Mouse (Mus musculus): Measurements from ENCODE around the gene Dusp1. TPM values are rescaled to one million over a fixed set of nuclear protein-coding genes. Genes with fewer than 3 reads are reported as not detected.

The Dusp1 gene
- polyA plus RNA-seq, 1 experiment from 2014 or later: 465 TPM

DNA sequence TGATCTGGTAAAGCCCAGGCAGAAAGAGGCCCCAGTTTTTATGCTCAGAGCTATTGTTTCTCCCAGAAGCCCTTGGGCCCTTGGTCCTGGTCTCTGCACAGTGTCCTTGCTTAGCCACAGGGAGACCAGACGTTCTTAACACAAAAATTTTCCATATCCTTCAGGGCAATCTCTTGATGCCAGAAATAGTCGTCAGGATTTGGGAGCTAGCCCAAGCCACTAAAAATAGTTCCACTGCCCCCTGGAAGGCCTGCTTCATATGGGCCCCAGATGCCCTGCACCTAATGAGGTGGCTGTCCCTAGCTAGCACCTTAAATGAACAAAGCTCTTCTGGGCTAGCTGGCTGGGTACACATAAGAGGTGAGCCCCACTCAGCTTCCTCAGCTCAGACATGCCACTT is 71.0 kb downstream of the Dusp1 start:
- CTCF ChIA-PET: interaction anchor here (1.2 kb wide), 1 partner anchor 28 kb away, joined by 3 read pairs; no protein-coding TSS in a partner anchor
- H3K27me3 ChIP-seq: no peaks in the 10 kb centered on the region
- POLR2A ChIA-PET: no interaction called here
- ATAC-seq (no peak), DNase-seq (ENCODE audit: low read depth, low spot score) (no peak)
- no peak for TF ChIP-seq CTCF (IDR thresholded peaks at IDR 0.05)
- in situ Hi-C loops (cut with MboI; ENCODE audit: low pct_unique_long_range_greater_than_20kb): no loop called here

DNA sequence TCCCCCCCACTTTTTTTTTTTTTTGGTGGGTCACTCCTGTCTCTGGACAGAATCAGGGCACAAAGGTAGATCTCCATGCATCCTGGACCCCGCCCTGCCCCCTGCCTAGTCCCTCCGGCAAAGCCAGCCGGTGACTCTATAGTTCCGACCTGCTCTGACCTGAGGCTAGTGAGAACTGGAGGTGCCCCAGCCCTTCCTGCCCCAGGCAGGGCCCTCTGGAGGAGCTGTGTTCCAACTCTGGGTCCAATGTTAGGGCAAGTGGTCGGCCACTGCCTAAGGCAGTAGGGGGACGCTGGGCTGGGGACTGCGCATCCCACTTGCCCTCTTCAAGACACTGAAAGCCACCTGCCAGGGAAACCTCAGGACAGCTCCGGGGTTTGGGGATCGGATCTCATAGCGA is 71.9 kb downstream of the Dusp1 start:
- in situ Hi-C loops (cut with MboI; ENCODE audit: low pct_unique_long_range_greater_than_20kb): no loop called here
- ATAC-seq: no peak
- CTCF ChIA-PET: no interaction called here

DNA sequence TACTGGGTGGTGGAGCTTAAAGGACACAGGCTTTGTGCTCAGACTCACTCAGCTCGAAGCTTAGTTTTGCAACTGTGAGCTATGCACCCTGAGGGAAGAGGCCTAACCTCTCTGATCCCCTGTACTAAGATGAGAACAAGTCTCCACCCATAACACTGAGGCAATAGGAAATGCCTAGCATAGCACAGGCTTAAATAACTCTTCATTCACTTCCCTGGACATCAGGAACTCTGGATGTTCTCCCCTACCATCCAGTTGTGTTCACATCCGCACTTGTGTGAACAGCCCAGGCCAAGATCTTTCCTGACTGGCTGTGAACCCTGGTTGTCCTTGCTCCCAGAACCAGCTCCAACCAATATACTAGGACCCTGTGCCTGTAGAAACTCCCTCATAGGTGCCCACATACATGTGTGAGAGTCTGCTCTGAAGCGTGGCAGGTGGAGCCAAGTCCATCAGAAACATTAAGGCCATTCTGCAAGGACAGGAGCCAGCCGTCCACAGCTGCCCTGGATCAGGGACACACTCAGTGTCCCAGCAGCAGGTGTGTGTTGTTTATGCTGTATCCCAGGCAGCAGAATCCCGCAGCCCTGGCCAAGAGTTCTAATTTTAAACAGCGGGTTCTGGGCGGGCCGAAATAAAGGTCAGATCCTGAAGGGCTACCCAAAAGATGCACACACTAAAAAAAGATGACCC is 73.1 kb downstream of the Dusp1 start:
- H3K27me3 ChIP-seq: no peaks in the 10 kb centered on the region
- POLR2A ChIA-PET: interaction anchor here (1.1 kb wide), 1 partner anchor 16 kb away, joined by 4 read pairs; no protein-coding TSS in a partner anchor
- DNase-seq (ENCODE audit: low read depth, low spot score) (no peak), ATAC-seq (no peak)
- in situ Hi-C loops (cut with MboI; ENCODE audit: low pct_unique_long_range_greater_than_20kb): no loop called here
- TF ChIP-seq CTCF (IDR thresholded peaks at IDR 0.05): no peak
- CTCF ChIA-PET: interaction anchor here (1.2 kb wide), 1 partner anchor 9 kb away, joined by 4 read pairs; no protein-coding TSS in a partner anchor

More for the DNA sequence above, 71.9 kb downstream of the Dusp1 start:
- no peak for DNase-seq (ENCODE audit: low read depth, low spot score)
- TF ChIP-seq CTCF (IDR thresholded peaks at IDR 0.05): no peak
- no peaks in the 10 kb centered on the region for H3K27me3 ChIP-seq
- POLR2A ChIA-PET: no interaction called here

DNA sequence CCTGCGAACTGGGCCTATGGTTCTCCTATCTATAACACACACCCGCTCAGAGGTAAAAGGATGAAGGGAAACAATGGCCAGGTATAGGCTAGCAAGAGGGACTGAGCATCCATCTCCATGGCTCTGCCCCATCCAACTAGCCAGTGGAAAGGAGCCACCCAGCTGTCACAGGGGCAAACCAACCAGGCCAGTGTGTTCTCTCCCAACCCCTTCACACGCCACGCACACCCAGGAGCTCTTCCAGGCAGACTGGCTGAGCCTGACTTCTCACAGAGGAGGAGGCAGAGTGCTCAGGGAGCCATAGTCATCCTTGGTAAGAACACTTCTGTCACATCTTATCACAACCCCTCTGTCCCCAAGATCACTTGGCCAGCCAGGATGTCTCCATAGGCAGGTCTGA is 74.0 kb downstream of the Dusp1 start:
- in situ Hi-C loops (cut with MboI; ENCODE audit: low pct_unique_long_range_greater_than_20kb): no loop called here
- ATAC-seq (no peak), DNase-seq (ENCODE audit: low read depth, low spot score) (no peak)
- POLR2A ChIA-PET: interaction anchor here (0.7 kb wide), 1 partner anchor 22 kb away, joined by 3 read pairs; no protein-coding TSS in a partner anchor
- TF ChIP-seq CTCF (IDR thresholded peaks at IDR 0.05): no peak
- CTCF ChIA-PET: interaction anchor here (1.2 kb wide), 1 partner anchor 10 kb away, joined by 4 read pairs; no protein-coding TSS in a partner anchor
- no peaks in the 10 kb centered on the region for H3K27me3 ChIP-seq

DNA sequence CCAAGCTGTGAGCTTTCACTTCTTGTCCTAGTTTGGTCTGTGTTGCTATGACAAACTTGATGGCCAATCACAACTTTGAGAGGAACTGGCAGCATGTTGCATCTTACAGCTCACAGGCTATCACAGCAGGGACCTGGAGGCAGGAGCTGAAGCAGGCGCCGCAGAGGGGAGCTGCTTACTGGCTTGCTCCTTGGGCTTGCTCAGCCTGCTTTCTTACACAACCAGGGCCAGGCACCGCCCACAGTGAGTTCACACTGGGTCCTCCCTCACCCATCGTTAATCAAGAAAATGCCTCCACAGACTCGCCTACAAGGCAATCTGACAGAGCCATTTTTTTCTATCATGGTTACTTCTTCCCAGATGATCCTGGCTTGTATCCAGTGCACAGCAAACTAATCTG is 74.7 kb downstream of the Dusp1 start:
- POLR2A ChIA-PET: interaction anchor here (0.6 to 0.7 kb wide), 2 partner anchors 21 to 439 kb away, joined by 3 read pairs; no protein-coding TSS in a partner anchor
- DNase-seq (ENCODE audit: low read depth, low spot score): no peak

DNA sequence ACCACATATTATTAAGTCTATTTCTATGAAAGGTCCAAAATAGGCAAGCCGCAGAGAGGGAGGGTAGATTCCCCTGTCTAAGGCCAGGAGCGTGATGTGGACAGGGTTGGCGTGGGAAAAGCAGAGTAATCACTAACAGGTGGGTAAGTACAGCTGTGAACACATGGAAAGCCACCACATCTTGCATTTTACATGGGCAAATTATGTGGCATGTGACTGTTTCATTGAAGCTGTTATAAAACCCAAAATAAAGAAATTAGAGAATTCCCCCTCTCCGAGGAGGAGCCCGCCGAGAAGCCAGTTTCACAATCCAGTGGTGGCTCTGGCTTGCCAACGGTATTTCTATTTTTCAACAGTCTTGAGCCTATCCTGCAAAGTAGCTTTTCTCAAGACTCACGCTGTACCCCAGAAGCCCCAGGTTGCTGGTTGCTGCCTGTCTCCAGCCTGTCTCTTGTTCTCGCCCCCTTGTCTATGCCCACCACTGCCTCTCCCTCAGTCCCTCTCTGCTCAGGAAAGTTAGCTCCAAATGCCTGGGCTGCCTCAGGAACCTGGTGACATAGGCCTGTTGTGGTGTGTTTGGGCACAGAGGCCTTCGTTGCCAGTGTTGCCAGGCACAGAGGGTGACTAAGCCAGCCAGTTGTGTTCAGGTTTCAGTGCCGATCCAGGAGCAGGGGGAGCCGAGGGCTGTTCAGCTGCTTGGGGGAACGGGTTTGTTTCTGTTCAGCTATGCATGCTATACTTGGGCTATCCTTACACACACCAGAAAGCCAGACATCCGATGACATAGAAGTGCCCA is 77.1 kb downstream of the Dusp1 start:
- H3K27me3 ChIP-seq: no peaks in the 10 kb centered on the region
- ChIA-PET POLR2A (interaction anchor here (0.7 kb wide), 1 partner anchor 23 kb away, joined by 3 read pairs; no protein-coding TSS in a partner anchor), CTCF (interaction anchor here (1.3 kb wide), 1 partner anchor 11 kb away, joined by 3 read pairs; no protein-coding TSS in a partner anchor)
- no peak for TF ChIP-seq CTCF (IDR thresholded peaks at IDR 0.05)
- DNase-seq (ENCODE audit: low read depth, low spot score): no peak
- in situ Hi-C loops (cut with MboI; ENCODE audit: low pct_unique_long_range_greater_than_20kb): no loop called here
- no peak for ATAC-seq

More for the DNA sequence above, 74.7 kb downstream of the Dusp1 start:
- no peak for ATAC-seq
- TF ChIP-seq CTCF (IDR thresholded peaks at IDR 0.05): no peak
- CTCF ChIA-PET: no interaction called here
- no peaks in the 10 kb centered on the region for H3K27me3 ChIP-seq
- in situ Hi-C loops (cut with MboI; ENCODE audit: low pct_unique_long_range_greater_than_20kb): no loop called here

DNA sequence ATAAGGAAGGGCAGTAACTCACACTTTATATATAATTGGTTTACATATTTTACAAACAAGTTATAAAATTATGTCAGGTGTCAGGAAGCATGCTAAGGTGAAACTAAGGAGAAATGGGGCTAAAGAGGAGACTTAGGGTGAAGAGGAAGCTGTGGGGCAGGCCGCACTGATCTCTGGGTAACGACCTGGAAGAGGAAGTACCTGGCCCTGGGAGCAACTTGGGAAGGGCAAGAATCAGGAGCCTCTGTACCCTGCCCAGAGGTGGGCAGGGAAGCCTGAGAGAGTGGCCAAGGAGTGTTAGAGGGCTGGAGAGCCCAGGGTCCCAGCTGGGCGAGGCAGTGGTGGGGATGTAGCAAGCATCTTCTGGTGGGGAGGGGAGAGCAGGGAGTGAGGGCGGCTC is 81.0 kb downstream of the Dusp1 start:
- TF ChIP-seq CTCF (IDR thresholded peaks at IDR 0.05): no peak
- ChIA-PET POLR2A (no interaction called here), CTCF (interaction anchor here (1.4 kb wide), 1 partner anchor 14 kb away, joined by 4 read pairs; no protein-coding TSS in a partner anchor)
- DNase-seq (ENCODE audit: low read depth, low spot score): no peak
- in situ Hi-C loops (cut with MboI; ENCODE audit: low pct_unique_long_range_greater_than_20kb): no loop called here
- ATAC-seq: no peak
- no peaks in the 10 kb centered on the region for H3K27me3 ChIP-seq

DNA sequence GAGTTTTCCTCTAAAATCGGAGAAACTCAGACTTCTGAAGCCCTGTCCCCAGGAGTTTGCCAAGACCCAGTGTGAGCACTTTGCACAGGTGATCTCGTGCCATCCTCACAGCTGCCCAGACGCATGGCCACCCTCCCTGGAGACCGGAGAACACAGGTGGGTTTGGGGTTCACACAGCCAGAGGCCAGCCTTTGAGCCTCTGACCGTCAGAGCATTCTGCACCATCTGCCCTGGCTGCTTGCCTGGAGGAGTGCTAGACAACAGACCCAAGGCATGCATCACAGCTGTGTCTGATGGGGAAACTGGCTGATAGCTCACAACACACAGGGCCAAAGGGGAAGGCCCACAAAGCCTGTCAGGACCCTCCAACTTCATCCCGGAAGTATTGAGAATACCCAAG is 82.3 kb downstream of the Dusp1 start:
- no peaks in the 10 kb centered on the region for H3K27me3 ChIP-seq
- TF ChIP-seq CTCF (IDR thresholded peaks at IDR 0.05): no peak
- in situ Hi-C loops (cut with MboI; ENCODE audit: low pct_unique_long_range_greater_than_20kb): no loop called here
- CTCF ChIA-PET: no interaction called here
- DNase-seq (ENCODE audit: low read depth, low spot score) (no peak), ATAC-seq (no peak)
- POLR2A ChIA-PET: no interaction called here

DNA sequence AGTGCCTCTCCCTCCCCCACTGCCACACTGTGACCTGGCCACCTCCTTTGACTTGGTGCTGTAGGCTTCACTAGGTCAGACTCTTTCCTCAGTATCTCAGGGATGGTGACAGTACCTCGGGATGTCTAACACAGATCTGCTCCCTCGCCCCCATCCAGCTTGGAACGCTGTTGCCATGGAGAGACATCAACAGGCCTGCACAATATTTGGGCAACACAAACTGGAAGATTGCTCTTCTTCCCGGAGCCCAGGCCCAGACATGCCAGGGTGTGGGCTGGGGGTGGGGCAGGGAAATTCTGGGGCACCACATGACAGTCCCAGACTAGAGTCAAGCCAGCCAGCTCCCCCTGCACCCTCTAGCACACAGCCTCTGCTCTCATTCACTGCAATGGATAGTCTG is 83.3 kb downstream of the Dusp1 start:
- ATAC-seq (no peak), DNase-seq (ENCODE audit: low read depth, low spot score) (no peak)
- no peak for TF ChIP-seq CTCF (IDR thresholded peaks at IDR 0.05)
- ChIA-PET CTCF (no interaction called here), POLR2A (no interaction called here)
- in situ Hi-C loops (cut with MboI; ENCODE audit: low pct_unique_long_range_greater_than_20kb): no loop called here
- no peaks in the 10 kb centered on the region for H3K27me3 ChIP-seq

DNA sequence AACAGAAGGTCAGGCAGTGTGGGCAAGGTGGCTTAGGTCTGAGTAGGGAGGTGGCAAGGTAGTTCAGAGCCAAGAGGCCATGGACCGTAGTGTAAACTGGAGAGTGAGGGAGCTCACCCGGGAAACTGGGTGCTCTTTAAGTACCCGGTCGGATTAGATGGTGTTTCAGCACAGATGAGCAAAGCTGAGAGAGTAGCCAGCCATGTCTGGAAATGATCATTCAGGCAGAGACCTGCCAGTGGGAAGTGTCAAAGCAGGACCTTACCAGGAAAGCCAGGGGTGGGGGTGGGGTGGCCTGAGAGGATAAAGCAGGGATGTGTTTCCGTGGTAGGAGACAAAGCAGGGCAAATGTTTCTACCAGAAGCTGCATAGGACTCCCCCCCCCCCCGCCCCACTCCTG is 85.1 kb downstream of the Dusp1 start:
- ChIA-PET POLR2A (no interaction called here), CTCF (interaction anchor here (0.9 to 1.6 kb wide), 2 partner anchors 9 to 17 kb away, joined by 3 to 4 read pairs; no protein-coding TSS in a partner anchor)
- H3K27me3 ChIP-seq: no peaks in the 10 kb centered on the region
- in situ Hi-C loops (cut with MboI; ENCODE audit: low pct_unique_long_range_greater_than_20kb): no loop called here
- ATAC-seq (no peak), DNase-seq (ENCODE audit: low read depth, low spot score) (no peak)
- no peak for TF ChIP-seq CTCF (IDR thresholded peaks at IDR 0.05)

Data from Patski (cell line).